Mouse (Mus musculus) kidney, embryonic 14.5 days (tissue): ENCODE data around the gene A3galt2. TPM values are rescaled to one million over a fixed set of nuclear protein-coding genes. Genes with fewer than 3 reads are reported as not detected.

Source experiments
- ATAC-seq: fragments of 200-750 bp; cut with Nextera tagmentation; 2 replicates; pipeline ENCODE4 v1.8.0; 2017; ENCODE audit warnings: moderate number of reproducible peaks, mild to moderate bottlenecking, moderate TSS enrichment, moderate library complexity; ENCODE audit not compliant: low FRiP score, low TSS enrichment
- H3K27ac ChIP-seq: fragments of 300-500 bp; sonication (generic); 2 replicates; pipeline ENCODE4 v1.5.1; 2014; ENCODE audit warnings: low read depth, mild to moderate bottlenecking, low read length, moderate library complexity, mixed read lengths
- H3K27me3 ChIP-seq: fragments of 300-500 bp; sonication (generic); 2 replicates; pipeline ENCODE4 v1.6.1; 2014; ENCODE audit warnings: mild to moderate bottlenecking, low read length; ENCODE audit not compliant: control insufficient read depth, insufficient read depth
- H3K36me3 ChIP-seq: fragments of 300-500 bp; sonication (generic); 2 replicates; pipeline ENCODE4 v1.6.1; 2014; ENCODE audit warnings: low read length, mixed read lengths; ENCODE audit not compliant: control insufficient read depth, insufficient read depth
- H3K4me1 ChIP-seq: fragments of 300-500 bp; sonication (generic); 2 replicates; pipeline ENCODE4 v1.6.1; 2014; ENCODE audit warnings: low read length, mixed read lengths; ENCODE audit not compliant: control insufficient read depth, insufficient read depth
- H3K4me2 ChIP-seq: fragments of 300-500 bp; sonication (generic); replicated peaks from 2 replicates; pipeline ENCODE4 v1.6.1; 2014; ENCODE audit warnings: low read depth, mild to moderate bottlenecking, low read length
- H3K4me3 ChIP-seq: fragments of 300-500 bp; sonication (generic); 2 replicates; pipeline ENCODE4 v1.5.1; 2014; ENCODE audit warnings: mild to moderate bottlenecking, low read length
- H3K9ac ChIP-seq: fragments of 300-500 bp; sonication (generic); 2 replicates; pipeline ENCODE4 v1.6.1; 2014; ENCODE audit warnings: low read depth, mild to moderate bottlenecking, low read length, moderate library complexity
- H3K9me3 ChIP-seq: fragments of 300-500 bp; sonication (generic); 2 replicates; pipeline ENCODE4 v1.6.1; 2016; ENCODE audit warnings: low read length; ENCODE audit not compliant: control insufficient read depth
- WGBS: fragments of 180-500 bp; shearing (Covaris S2); extraction: QIAGEN DNeasy Blood & Tissue Kit; methylation state at CpG from one replicate; pipeline ENCODE4 v1.1.7; 2014; 5-methylcytosine and 5-hydroxymethylcytosine counted together
- polyA plus RNA-seq: library from polyadenylated mRNA; unstranded; fragments of >200 nt; fragmentation: Nextera tagmentation; extraction: Ambion mirVana; gene quantifications from 2 replicates; pipeline ENCODE4 v1.2.1, GENCODE M21; 2014

Gene A3galt2
- polyA plus RNA-seq, 1 experiment from 2014 or later, result 0.49 TPM

GRCm38 (mm10) chr4:128730271-128730670 is 24.9 kb upstream of the A3galt2 start:
- peak overlapping the region; percentile 98 for H3K4me3 ChIP-seq
- H3K27me3 ChIP-seq, result no peaks in the 10 kb centered on the region
- H3K4me1 ChIP-seq, result peaks cover 60% of the 10 kb centered on the region
- H3K9me3 ChIP-seq, result no peaks in the 10 kb centered on the region
- peaks cover 10% of the 10 kb centered on the region; the same call in 1 of the 2 replicates for H3K36me3 ChIP-seq
- ATAC-seq, result no peak
- WGBS, result 61% methylated on average over 6 of the region's 6 CpGs
- no peak overlapping the region for H3K9ac ChIP-seq
- peak overlapping the region; percentile 80 for H3K4me2 ChIP-seq
- no peak overlapping the region for H3K27ac ChIP-seq

- no peaks in the 10 kb centered on the region for H3K27me3 ChIP-seq
- H3K9ac ChIP-seq, result no peak overlapping the region
- WGBS, result 32% methylated on average over 5 of the region's 5 CpGs
- H3K4me3 ChIP-seq, result no peak overlapping the region
- H3K27ac ChIP-seq, result no peak overlapping the region
- ATAC-seq, result no peak
- H3K4me2 ChIP-seq, result no peak overlapping the region
- H3K36me3 ChIP-seq, result peaks cover 17% of the 10 kb centered on the region; the same call in 1 of the 2 replicates
- H3K9me3 ChIP-seq, result no peaks in the 10 kb centered on the region
- peaks cover 79% of the 10 kb centered on the region for H3K4me1 ChIP-seq
Observed at GRCm38 (mm10) chr4:128732794-128733193, 22.4 kb upstream of the A3galt2 start.

- no peak for ATAC-seq
- Histone ChIP-seq H3K4me3 (no peak overlapping the region), H3K36me3 (peaks cover 17% of the 10 kb centered on the region; the same call in 1 of the 2 replicates), H3K27ac (peak overlapping the region; percentile 71; the same call in 1 of the 2 replicates), H3K4me2 (no peak overlapping the region), H3K4me1 (peaks cover 86% of the 10 kb centered on the region), H3K9me3 (no peaks in the 10 kb centered on the region), H3K27me3 (no peaks in the 10 kb centered on the region), H3K9ac (no peak overlapping the region)
- WGBS, result 26% methylated on average over 6 of the region's 6 CpGs
Observed at GRCm38 (mm10) chr4:128733496-128733895, 21.7 kb upstream of the A3galt2 start.

- H3K27ac ChIP-seq, result peak overlapping the region; percentile 71; the same call in 1 of the 2 replicates
- ATAC-seq, result peak; percentile 89
- WGBS, result 22% methylated on average over 5 of the region's 5 CpGs
- 0 out of 2 replicates have a peak overlapping the region, but pooled peaks have one; percentile 3 for H3K4me2 ChIP-seq
- H3K9ac ChIP-seq, result no peak overlapping the region; the same call in 1 of the 2 replicates
- H3K9me3 ChIP-seq, result no peaks in the 10 kb centered on the region
- peaks cover 17% of the 10 kb centered on the region; the same call in 1 of the 2 replicates for H3K36me3 ChIP-seq
- H3K4me1 ChIP-seq, result peaks cover 79% of the 10 kb centered on the region
- H3K27me3 ChIP-seq, result no peaks in the 10 kb centered on the region
- H3K4me3 ChIP-seq, result peak overlapping the region; percentile 5; the same call in 1 of the 2 replicates
Observed at GRCm38 (mm10) chr4:128734217-128734616, 20.9 kb upstream of the A3galt2 start.

DNA sequence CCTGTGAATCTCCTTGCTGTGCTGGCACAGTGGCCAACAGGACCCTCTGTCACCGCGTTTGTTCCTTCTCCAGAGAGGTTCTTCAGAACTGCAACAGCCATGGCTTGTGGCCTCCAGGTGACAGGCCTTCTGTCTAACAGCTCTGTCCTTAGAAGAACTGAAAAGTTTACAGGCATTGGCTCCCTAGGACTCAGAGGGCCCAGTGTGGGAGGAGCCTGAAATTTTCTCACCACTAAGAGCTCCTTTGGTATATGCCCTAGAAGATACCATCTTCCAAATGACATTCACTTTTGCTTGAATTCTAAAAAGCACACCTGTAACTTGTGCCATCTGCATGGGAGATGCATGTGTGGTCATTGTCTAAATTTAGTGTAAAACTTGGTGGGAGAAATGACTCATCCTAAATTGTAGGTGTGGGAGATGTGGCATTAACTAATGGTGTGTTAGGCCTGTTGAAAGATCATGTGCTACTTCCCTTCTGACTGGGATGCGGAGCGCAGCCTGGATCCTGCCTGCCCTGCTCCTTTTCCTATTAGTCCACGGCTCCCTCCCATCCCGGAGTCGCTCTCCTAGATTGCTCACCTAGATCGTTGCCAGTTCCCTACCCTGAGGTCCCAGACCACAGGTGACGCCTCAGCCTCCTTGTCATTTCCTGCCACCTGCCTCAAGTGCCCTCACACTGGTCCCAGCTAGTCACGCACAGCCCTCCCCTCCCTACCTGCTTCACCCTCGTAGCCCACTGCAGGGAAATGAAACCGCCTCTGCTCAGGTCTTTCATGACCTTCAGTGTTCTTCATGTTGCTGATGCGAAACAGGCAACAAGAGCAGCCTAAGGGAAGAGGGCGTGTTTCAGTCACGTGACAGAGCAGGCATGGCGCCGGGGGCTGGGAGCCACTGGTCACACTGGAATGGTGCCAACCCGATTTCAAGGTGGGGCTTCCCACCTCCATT is 20.2 kb upstream of the A3galt2 start:
- peaks cover 17% of the 10 kb centered on the region; the same call in 1 of the 2 replicates for H3K36me3 ChIP-seq
- H3K4me1 ChIP-seq, result peaks cover 71% of the 10 kb centered on the region
- no peaks in the 10 kb centered on the region for H3K9me3 ChIP-seq
- H3K27me3 ChIP-seq, result no peaks in the 10 kb centered on the region
- peak overlapping the region; percentile 71; the same call in 1 of the 2 replicates for H3K27ac ChIP-seq
- 0 out of 2 replicates have a peak overlapping the region, but pooled peaks have one; percentile 3 for H3K4me2 ChIP-seq
- ATAC-seq, result peak; percentile 17
- peak overlapping the region; percentile 5; the same call in 1 of the 2 replicates for H3K4me3 ChIP-seq
- 68% methylated on average over 18 of the region's 18 CpGs for WGBS
- H3K9ac ChIP-seq, result no peak overlapping the region; the same call in 1 of the 2 replicates

DNA sequence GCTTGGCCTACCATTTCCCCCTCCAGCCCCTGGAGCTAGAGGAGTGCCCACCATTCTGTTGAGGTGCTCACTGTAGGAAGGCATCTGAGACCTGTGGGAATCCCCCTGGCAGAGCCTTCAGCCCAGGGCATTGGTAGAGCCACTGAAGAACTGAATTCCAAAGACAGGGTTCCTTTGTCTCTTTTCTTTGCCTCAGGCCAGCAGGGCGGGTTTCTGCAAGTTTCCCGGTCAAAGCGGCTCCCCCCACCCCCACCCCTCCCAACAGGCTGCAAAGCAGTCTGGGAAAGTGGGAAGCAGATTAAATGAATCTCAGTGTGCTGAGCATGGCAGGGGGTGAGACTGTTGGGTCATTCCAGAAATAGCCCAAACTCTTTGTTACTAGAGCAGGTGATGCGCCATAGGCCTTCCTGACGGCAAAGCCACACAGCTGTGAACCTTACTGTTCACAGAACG is 18.0 kb upstream of the A3galt2 start:
- no peaks in the 10 kb centered on the region for H3K27me3 ChIP-seq
- peak overlapping the region; percentile 84 for H3K27ac ChIP-seq
- H3K36me3 ChIP-seq, result peaks cover 13% of the 10 kb centered on the region; the same call in 1 of the 2 replicates
- WGBS, result 25% methylated on average over 6 of the region's 6 CpGs
- H3K4me2 ChIP-seq, result peak overlapping the region; percentile 19; the same call in 1 of the 2 replicates
- H3K9ac ChIP-seq, result peak overlapping the region; percentile 48; the same call in 1 of the 2 replicates
- peaks cover 60% of the 10 kb centered on the region for H3K4me1 ChIP-seq
- no peak overlapping the region for H3K4me3 ChIP-seq
- no peaks in the 10 kb centered on the region for H3K9me3 ChIP-seq
- no peak for ATAC-seq

- no peaks in the 10 kb centered on the region for H3K27me3 ChIP-seq
- no peak overlapping the region for H3K4me3 ChIP-seq
- no peak overlapping the region for H3K4me2 ChIP-seq
- 67% methylated on average over 14 of the region's 14 CpGs for WGBS
- ATAC-seq, result no peak
- no peak overlapping the region for H3K9ac ChIP-seq
- H3K4me1 ChIP-seq, result peaks cover 56% of the 10 kb centered on the region
- H3K27ac ChIP-seq, result peak overlapping the region; percentile 84
- H3K9me3 ChIP-seq, result no peaks in the 10 kb centered on the region
- peaks cover 20% of the 10 kb centered on the region; the same call in 1 of the 2 replicates for H3K36me3 ChIP-seq
Observed at GRCm38 (mm10) chr4:128737825-128738610, 17.1 kb upstream of the A3galt2 start.

- WGBS, result 60% methylated on average over 1 of the region's 1 CpGs
- Histone ChIP-seq H3K36me3 (peaks cover 41% of the 10 kb centered on the region), H3K4me3 (no peak overlapping the region), H3K4me2 (no peak overlapping the region), H3K27ac (no peak overlapping the region), H3K4me1 (peaks cover 28% of the 10 kb centered on the region), H3K27me3 (no peaks in the 10 kb centered on the region), H3K9ac (no peak overlapping the region), H3K9me3 (no peaks in the 10 kb centered on the region)
- no peak for ATAC-seq
Observed at GRCm38 (mm10) chr4:128740878-128741277, 14.3 kb upstream of the A3galt2 start.
